Mouse (Mus musculus) embryonic fibroblast, embryonic 13.5 days (primary cell): ENCODE results near the gene Rasgrf2. TPM values are rescaled to one million over a fixed set of nuclear protein-coding genes. Genes with fewer than 3 reads are reported as not detected.

Experiments
- H3K27ac ChIP-seq: 2 replicates; pipeline ENCODE4 v1.5.1; 2012; ENCODE audit warnings: low read length, control low read depth, inconsistent platforms; ENCODE audit not compliant: insufficient read depth
- H3K4me1 ChIP-seq: 2 replicates; pipeline ENCODE4 v1.6.1; 2011; ENCODE audit warnings: low read length; ENCODE audit not compliant: control insufficient read depth, insufficient read depth
- H3K4me3 ChIP-seq: 2 replicates; pipeline ENCODE4 v1.5.1; 2011; ENCODE audit warnings: mild to moderate bottlenecking, control low read depth, low read length; ENCODE audit not compliant: insufficient read depth
- CTCF ChIP-seq: IDR thresholded peaks from 2 replicates; pipeline ENCODE4 v1.5.1; 2011; ENCODE audit warnings: mild to moderate bottlenecking, control low read depth, low read length, moderate library complexity, borderline replicate concordance; ENCODE audit not compliant: insufficient read depth
- POLR2A ChIP-seq: IDR thresholded peaks from 2 replicates; pipeline ENCODE4 v1.6.1; 2011; ENCODE audit warnings: low read depth, mild to moderate bottlenecking, control low read depth, low read length, moderate library complexity
- polyA plus RNA-seq: library from polyadenylated mRNA; stranded (reverse); fragments of >200 nt; gene quantifications from 2 replicates; pipeline ENCODE4 v1.2.4, GENCODE M21; 2011; ENCODE audit warnings: low read depth; ENCODE audit not compliant: missing spikeins, insufficient read length

Rasgrf2 gene
- polyA plus RNA-seq, 1 experiment = 0.11 TPM

- Histone ChIP-seq H3K4me3 (no peak overlapping the region), H3K4me1 (no peaks in the 10 kb centered on the region), H3K27ac (no peak overlapping the region)
- no peak for TF ChIP-seq POLR2A
- no peak for TF ChIP-seq CTCF
Observed at GRCm38 (mm10) chr13:92051216-92051615, 80.2 kb downstream of the Rasgrf2 start.

DNA sequence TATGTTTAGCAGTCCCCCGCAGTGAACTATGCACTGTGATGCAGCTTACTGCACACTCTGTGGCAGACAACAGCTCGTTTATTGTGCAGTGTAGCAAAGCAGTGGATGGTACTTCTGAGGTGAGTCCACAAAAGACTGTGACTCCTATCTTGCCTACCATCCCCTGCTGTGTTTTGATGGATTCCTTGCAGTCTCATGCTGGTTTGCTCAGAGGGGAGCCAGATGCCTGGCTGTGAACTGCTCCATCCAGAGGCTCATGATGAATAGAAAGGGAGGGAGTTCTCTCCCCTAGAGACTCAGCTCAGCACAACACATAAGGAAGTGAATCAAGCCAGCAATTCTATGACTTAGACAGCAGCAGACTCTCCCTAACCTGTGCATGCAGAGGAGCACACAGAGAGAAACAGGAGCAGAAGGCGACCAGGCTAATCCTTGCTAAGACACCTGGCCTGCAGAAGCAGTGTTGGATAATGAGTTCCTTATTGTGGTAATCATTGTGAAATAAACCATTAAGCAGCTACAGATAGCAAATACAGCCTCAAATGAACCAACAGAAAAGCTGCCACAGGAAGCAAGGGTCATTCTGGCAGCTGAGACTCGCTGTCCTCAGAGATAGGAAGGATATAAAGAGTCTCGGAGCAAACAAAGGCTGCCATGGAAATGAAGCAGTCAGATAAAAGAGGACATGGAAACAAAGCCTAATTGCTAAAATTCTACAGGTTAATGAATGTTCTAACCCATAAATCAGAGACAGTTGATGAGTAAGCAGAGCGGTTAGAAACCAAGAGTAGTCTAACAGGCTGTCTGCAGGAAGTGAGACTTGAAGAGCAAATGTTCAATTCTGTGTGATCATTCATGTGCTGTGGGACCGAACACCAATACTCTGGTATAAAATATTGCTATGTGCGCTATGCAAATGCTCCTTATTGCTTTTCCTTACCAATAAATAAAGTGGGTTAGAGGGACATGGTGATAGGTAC, 89.6 kb downstream of the Rasgrf2 start:
- Histone ChIP-seq H3K4me3 (no peak overlapping the region), H3K27ac (no peak overlapping the region), H3K4me1 (0 out of 2 replicates have a peak, but pooled peaks cover 3% of the 10 kb centered on the region)
- no peak for TF ChIP-seq POLR2A
- TF ChIP-seq CTCF = no peak

DNA sequence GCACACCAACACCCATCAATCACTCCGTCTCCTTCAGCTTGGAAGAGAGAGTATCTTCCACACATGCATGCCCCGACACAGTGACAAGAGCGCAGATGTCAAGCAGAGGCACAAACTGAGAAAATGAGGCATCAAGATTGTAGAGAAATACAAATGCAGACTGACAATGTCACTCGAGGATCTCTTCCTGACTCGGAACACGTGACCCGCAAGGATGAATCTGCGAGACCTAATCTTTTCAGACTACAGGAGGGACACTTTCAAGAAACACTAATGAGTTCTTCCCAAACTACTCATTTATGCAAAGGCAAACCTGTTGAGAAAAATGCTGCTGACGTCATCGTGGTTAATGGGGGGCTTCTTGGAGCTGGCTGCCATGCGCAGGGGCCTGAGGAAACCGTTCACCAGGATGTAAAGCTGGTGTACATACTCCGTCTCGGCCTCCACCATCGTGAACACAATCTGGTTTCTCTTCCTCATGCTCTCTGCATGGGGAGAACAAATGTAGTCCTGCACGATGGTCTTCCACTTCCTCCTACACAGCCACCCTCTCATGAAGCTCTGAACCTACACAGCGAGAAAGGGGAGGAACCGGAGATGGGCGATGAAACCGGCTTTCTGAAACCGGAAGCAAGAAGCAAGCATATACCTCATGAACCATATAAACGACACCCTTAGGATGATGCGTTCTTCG, 100.9 kb downstream of the Rasgrf2 start:
- Histone ChIP-seq H3K4me3 (no peak overlapping the region), H3K27ac (no peak overlapping the region), H3K4me1 (no peaks in the 10 kb centered on the region)
- TF ChIP-seq CTCF (no peak), POLR2A (no peak)

GRCm38 (mm10) chr13:92029666-92030065, 101.8 kb downstream of the Rasgrf2 start:
- no peak overlapping the region for H3K27ac ChIP-seq
- H3K4me1 ChIP-seq = no peaks in the 10 kb centered on the region
- no peak overlapping the region for H3K4me3 ChIP-seq
- no peak for TF ChIP-seq CTCF
- TF ChIP-seq POLR2A = no peak

GRCm38 (mm10) chr13:92027951-92028350, 103.5 kb downstream of the Rasgrf2 start:
- no peak overlapping the region for H3K4me3 ChIP-seq
- H3K4me1 ChIP-seq = no peaks in the 10 kb centered on the region
- no peak overlapping the region for H3K27ac ChIP-seq
- TF ChIP-seq CTCF = no peak
- no peak for TF ChIP-seq POLR2A

- Histone ChIP-seq H3K4me1 (no peaks in the 10 kb centered on the region), H3K27ac (no peak overlapping the region), H3K4me3 (no peak overlapping the region)
- TF ChIP-seq POLR2A = no peak
- no peak for TF ChIP-seq CTCF
Observed at GRCm38 (mm10) chr13:92026651-92027050, 104.8 kb downstream of the Rasgrf2 start.

DNA sequence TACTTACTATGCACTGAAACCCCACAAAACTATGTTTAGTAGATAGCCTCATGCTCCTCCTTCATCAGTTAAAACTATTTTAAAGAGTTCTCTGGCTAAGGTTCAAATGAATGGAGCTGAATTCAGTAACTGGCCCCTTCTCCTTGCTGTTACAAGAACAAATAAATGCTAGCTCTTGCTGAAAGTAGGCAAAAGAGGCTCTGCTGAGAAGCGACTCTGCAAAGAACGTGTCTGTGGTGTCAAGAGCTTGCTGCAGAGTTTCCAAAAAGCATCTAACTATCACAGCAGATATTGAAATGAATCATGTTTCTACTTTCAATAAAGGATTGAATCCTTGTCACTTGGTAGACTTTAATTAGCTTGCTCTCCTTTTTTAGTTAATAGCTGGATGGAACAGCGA, 106.3 kb downstream of the Rasgrf2 start:
- TF ChIP-seq POLR2A = no peak
- no peak for TF ChIP-seq CTCF
- no peaks in the 10 kb centered on the region for H3K4me1 ChIP-seq
- no peak overlapping the region for H3K4me3 ChIP-seq
- H3K27ac ChIP-seq = no peak overlapping the region

GRCm38 (mm10) chr13:92022202-92022601, 109.3 kb downstream of the Rasgrf2 start:
- Histone ChIP-seq H3K4me3 (no peak overlapping the region), H3K4me1 (no peaks in the 10 kb centered on the region), H3K27ac (no peak overlapping the region)
- TF ChIP-seq POLR2A (no peak), CTCF (no peak)

DNA sequence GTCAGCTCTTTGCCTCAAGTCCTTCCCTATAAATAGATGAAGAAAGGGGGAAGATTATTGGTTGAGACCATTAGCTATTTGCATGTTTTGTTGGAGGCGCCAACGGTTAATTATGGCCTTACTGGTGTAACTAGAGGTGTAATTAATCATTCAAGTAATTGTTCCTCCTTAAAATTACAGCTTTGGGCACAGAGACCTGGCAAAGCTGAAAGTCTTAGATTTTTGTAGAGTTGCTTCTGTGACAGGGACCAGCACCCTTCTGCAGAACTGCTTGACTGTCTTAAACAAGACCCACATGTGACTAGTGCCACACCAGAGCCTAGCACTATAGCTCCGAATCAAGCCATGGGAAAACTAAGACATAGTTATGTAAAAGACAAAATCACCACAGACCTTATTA, 134.5 kb downstream of the Rasgrf2 start:
- TF ChIP-seq CTCF = no peak
- no peak for TF ChIP-seq POLR2A
- H3K27ac ChIP-seq = no peak overlapping the region
- no peaks in the 10 kb centered on the region for H3K4me1 ChIP-seq
- H3K4me3 ChIP-seq = no peak overlapping the region

- H3K27ac ChIP-seq = no peak overlapping the region
- no peak overlapping the region for H3K4me3 ChIP-seq
- no peaks in the 10 kb centered on the region for H3K4me1 ChIP-seq
- TF ChIP-seq POLR2A (no peak), CTCF (no peak)
Observed at GRCm38 (mm10) chr13:91991412-91991811, 140.0 kb downstream of the Rasgrf2 start.
